Mouse (Mus musculus) macrophage (primary cell): ENCODE measurements around the gene Cpeb1. TPM values are rescaled to one million over a fixed set of nuclear protein-coding genes. Genes with fewer than 3 reads are reported as not detected.

Source experiments
- H3K27ac ChIP-seq: fragments of 350-480 bp; formaldehyde crosslinking; 2 replicates; pipeline ENCODE4 v1.9.0; 2021
- H3K36me3 ChIP-seq: fragments of 350-480 bp; formaldehyde crosslinking; 2 replicates; pipeline ENCODE4 v1.9.0; 2021; ENCODE audit errors: inconsistent target
- H3K4me3 ChIP-seq: fragments of 350-480 bp; formaldehyde crosslinking; 2 replicates; pipeline ENCODE4 v1.9.0; 2021; ENCODE audit errors: inconsistent target
- H3K79me2 ChIP-seq: fragments of 350-480 bp; formaldehyde crosslinking; 2 replicates; pipeline ENCODE4 v1.9.0; 2021; ENCODE audit errors: inconsistent target
- WGBS: methylation state at CpG from one replicate; pipeline ENCODE4 v1.1.7; 2026; ENCODE audit warnings: inconsistent platforms; ENCODE audit not compliant: missing documents; 5-methylcytosine and 5-hydroxymethylcytosine counted together
- polyA plus RNA-seq: library from polyadenylated mRNA; stranded (reverse); fragments of 250-400 nt; gene quantifications from 3 replicates; pipeline ENCODE4 v1.2.4, GENCODE M21; 2018; ENCODE audit warnings: inconsistent platforms

Gene Cpeb1
- polyA plus RNA-seq, 1 experiment from 2014 or later, result 11.7 TPM

- H3K79me2 ChIP-seq, result peaks cover 41% of the 10 kb centered on the region
- 63% methylated on average over 15 of the region's 15 CpGs for WGBS
- peaks cover 6% of the 10 kb centered on the region; the same call in 1 of the 2 replicates for H3K36me3 ChIP-seq
- peak overlapping the region; percentile 28 for H3K4me3 ChIP-seq
- peak overlapping the region; percentile 14; the same call in 1 of the 2 replicates for H3K27ac ChIP-seq
Measured at GRCm38 (mm10) chr7:81345447-81346170, 109.7 kb downstream of the Cpeb1 start.

GRCm38 (mm10) chr7:81344544-81345446 lies 110.5 kb downstream of the Cpeb1 start, which contains the start of gene Rps17:
Gene Rps17 (minus strand): TSS chr7:81345254.
- Histone ChIP-seq H3K27ac (peak within 1 kb of the TSS; percentile 53), H3K36me3 (peaks cover 15% of the 10 kb centered on the region; the same call in 1 of the 2 replicates), H3K4me3 (peak within 1 kb of the TSS; percentile 87), H3K79me2 (peaks cover 44% of the 10 kb centered on the region)
- under 1% methylated on average over 80 of the region's 85 CpGs for WGBS

- Histone ChIP-seq H3K27ac (peak overlapping the region; percentile 53; the same call in 1 of the 2 replicates), H3K4me3 (peak overlapping the region; percentile 87), H3K79me2 (peaks cover 44% of the 10 kb centered on the region), H3K36me3 (peaks cover 16% of the 10 kb centered on the region; the same call in 1 of the 2 replicates)
- WGBS, result 9% methylated on average over 10 of the region's 10 CpGs
Measured at GRCm38 (mm10) chr7:81343831-81344230, 111.4 kb downstream of the Cpeb1 start.

GRCm38 (mm10) chr7:81343316-81343715 lies 111.9 kb downstream of the Cpeb1 start:
- H3K27ac ChIP-seq, result no peak overlapping the region
- H3K4me3 ChIP-seq, result no peak overlapping the region; the same call in 1 of the 2 replicates
- peaks cover 44% of the 10 kb centered on the region for H3K79me2 ChIP-seq
- peaks cover 16% of the 10 kb centered on the region; the same call in 1 of the 2 replicates for H3K36me3 ChIP-seq
- 46% methylated on average over 8 of the region's 8 CpGs for WGBS

DNA sequence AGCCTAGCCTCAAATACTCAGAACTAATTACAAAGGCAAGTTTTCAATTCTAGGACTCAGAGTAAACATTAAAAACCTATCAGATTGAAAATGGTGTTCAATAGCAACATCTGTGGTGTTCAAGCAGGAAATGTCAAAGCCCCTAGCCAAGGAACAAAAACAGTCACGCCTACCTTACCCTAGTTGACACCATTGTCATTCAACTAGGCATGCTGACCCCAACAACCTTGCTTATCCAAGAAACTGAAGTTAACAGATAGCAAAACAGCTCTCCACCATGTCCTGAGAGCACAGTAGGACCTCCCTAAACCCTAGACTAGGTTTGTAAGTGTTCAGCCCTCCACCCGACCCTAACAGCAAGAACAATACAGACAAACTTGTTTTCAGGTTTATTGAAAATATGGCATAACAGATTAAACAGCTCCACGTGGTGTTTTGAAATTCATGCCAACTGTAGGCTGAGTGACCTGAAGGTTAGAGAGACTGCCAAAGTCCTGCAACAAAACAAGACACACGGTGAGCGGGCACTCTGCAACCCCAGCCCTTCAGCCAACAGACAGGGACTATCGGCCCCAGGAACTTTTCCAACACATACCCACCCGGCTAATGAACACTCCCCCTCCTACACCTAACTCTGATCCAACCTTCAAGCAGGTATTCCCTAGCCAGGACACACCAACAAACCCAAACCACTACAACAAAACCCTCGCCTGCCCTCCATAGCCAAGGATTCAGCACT lies 112.7 kb downstream of the Cpeb1 start:
- Histone ChIP-seq H3K27ac (no peak overlapping the region), H3K4me3 (no peak overlapping the region), H3K36me3 (peaks cover 16% of the 10 kb centered on the region; the same call in 1 of the 2 replicates), H3K79me2 (peaks cover 44% of the 10 kb centered on the region)
- 69% methylated on average over 8 of the region's 8 CpGs for WGBS

DNA sequence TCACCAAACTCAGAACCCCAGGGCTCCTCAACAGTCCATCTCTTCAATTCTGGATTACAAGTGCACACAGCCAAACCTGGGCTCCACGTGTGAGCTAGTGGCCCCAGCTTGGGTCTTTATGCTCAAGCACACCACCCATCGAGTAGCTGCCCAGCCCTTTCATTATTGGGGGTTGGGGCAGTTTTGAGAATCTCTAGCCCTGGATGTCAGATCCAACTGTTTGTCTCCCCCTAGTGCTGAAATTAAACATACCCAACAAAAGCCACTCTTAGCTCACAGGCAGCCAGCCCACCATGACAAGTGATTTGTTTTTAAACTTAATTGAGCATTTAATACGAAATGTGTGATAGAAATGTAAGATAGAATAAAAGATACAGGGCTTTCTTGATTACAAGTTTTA lies 113.7 kb downstream of the Cpeb1 start:
- Histone ChIP-seq H3K4me3 (no peak overlapping the region), H3K36me3 (peaks cover 16% of the 10 kb centered on the region; the same call in 1 of the 2 replicates), H3K27ac (no peak overlapping the region), H3K79me2 (peaks cover 44% of the 10 kb centered on the region)
- 46% methylated on average over 3 of the region's 3 CpGs for WGBS

GRCm38 (mm10) chr7:81339783-81340182 lies 115.5 kb downstream of the Cpeb1 start:
- H3K4me3 ChIP-seq, result no peak overlapping the region
- peaks cover 44% of the 10 kb centered on the region for H3K79me2 ChIP-seq
- no peak overlapping the region for H3K27ac ChIP-seq
- 86% methylated on average over 4 of the region's 4 CpGs for WGBS
- H3K36me3 ChIP-seq, result peaks cover 30% of the 10 kb centered on the region

DNA sequence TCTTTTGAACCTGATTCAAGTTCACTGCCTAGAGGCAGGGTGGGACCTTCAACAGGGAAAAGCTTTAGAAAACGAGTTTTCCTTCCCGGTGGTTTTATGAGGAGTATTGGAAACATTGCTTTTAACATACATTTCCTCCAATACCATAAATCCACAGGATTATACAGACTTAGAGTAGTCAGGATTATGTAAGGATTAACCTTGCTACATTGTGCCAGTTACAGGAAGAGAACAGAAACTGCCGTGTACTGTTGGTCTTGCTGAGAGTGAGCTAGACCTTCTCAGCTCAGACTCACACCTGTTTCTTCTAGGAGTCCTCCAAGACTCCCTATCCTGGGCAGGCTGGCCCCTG lies 116.8 kb downstream of the Cpeb1 start:
- Histone ChIP-seq H3K79me2 (peaks cover 31% of the 10 kb centered on the region), H3K4me3 (no peak overlapping the region), H3K27ac (no peak overlapping the region), H3K36me3 (peaks cover 30% of the 10 kb centered on the region)
- WGBS, result 85% methylated on average over 3 of the region's 3 CpGs

DNA sequence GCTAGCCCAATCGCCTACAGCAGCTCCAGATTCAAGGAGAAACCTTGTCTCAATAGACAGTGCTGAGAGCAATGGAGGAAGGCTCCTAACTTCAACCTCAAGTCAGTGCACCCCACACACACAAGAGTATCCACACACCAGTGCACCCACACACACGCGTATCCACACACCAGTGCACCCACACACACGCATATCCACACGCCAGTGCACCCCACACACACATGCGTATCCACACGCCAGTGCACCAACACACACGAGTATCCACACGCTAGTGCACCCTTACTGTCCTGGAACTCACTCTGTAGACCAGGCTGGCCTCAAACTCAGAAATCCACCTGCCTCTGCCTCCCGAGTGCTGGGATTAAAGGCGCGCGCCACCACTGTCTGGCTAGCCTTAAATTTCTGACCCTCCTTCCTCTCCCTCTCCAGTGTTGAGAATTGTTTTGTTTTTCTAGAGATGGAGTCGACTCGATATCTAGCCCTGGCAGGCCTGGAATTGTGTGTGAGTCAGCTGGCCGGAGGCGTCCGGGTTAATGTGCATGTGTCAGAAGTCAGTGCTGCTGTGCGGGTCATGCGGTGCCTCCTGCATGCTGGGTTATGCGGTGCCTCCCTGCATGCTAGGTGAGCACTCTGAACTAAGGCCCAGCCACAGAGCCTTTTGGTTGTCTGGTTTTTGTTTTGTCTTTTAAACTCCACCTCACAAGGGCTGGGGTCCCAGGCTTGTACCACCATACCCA lies 117.3 kb downstream of the Cpeb1 start:
- H3K36me3 ChIP-seq, result peaks cover 30% of the 10 kb centered on the region
- whole genome bisulfite sequencing, result 93% methylated on average over 18 of the region's 21 CpGs
- peaks cover 26% of the 10 kb centered on the region for H3K79me2 ChIP-seq
- H3K27ac ChIP-seq, result no peak overlapping the region
- no peak overlapping the region for H3K4me3 ChIP-seq

- 60% methylated on average over 7 of the region's 8 CpGs for WGBS
- Histone ChIP-seq H3K79me2 (peaks cover 10% of the 10 kb centered on the region), H3K36me3 (peaks cover 37% of the 10 kb centered on the region), H3K27ac (no peak overlapping the region), H3K4me3 (no peak overlapping the region)
Measured at GRCm38 (mm10) chr7:81336432-81336786, 118.9 kb downstream of the Cpeb1 start.

DNA sequence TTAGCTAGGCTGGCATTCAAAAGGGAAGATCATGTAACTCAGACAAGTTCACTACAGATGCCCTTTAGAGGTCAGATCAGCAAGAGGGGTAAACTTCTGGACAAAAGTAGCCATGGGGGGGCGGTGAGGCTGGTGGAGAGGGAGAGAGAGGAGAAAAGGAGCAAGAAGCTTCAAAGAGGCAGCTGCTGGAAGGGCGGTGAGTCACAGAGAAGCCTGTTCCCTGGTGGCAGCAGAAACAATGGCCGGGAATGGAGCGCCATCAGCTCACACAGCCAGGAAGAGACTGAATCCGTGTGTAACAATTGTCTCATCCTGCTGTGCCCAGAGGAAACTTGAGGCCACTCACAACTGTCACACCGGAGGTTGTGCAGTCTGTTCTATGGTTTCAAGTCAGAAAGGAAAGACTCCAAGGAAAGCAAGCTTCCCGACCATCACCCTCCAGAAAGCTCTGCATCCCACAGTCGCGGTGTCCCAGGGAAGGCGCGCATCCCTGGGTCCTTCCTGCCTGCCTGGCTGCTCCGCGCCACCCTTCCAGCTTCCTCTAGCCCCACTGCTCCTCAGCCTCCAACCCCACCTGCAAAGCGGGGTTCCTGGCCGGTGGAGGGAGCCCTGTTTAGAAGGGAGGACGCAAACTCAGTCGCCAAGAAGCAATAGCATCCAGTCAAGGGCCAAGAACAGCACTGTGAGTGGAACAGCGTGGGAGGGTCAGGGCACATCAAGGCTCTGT lies 119.4 kb downstream of the Cpeb1 start:
- WGBS, result 94% methylated on average over 16 of the region's 18 CpGs
- Histone ChIP-seq H3K79me2 (0 out of 2 replicates have a peak, but pooled peaks cover 5% of the 10 kb centered on the region), H3K27ac (no peak overlapping the region), H3K36me3 (peaks cover 31% of the 10 kb centered on the region), H3K4me3 (no peak overlapping the region)

DNA sequence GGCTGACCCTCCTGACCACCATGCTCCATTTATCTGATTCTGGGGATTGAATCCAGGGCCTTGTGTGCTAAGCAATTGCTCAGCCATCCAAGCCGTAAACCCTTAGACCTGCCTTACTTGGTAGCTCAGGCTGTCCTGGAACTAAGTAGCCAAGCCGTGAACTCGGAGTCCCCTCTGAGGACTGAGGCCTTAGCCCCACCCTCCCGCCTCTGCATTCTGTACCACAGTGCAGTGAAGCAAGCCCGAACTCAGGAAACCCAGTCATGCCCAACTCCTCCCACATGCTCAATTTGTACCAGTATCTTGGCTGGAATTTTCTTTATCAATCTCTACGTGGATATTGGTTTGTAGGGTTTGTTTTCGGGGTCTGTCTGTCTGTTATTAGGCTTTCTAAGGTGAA lies 123.4 kb downstream of the Cpeb1 start:
- peaks cover 33% of the 10 kb centered on the region for H3K36me3 ChIP-seq
- no peak overlapping the region for H3K4me3 ChIP-seq
- no peaks in the 10 kb centered on the region for H3K79me2 ChIP-seq
- 86% methylated on average over 7 of the region's 7 CpGs for WGBS
- H3K27ac ChIP-seq, result no peak overlapping the region

DNA sequence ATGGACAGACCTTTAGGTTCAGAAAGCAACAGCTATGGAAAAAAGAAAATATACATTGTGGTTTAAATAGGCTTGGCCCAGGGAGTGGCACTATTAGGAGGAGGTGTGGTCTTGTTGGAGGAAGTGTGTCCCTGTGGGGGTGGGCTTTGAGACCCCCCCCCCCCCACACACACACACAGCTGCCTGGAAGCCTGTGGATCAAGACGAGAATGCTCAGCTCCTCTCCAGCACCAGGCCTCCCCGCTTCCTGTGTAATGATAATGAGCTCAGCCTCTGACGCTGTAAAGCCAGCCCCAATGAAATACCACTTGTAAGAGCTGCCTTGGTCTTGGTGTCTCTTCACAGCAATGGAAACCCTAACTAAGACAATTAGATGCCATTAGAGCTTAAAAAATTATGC lies 124.5 kb downstream of the Cpeb1 start:
- H3K36me3 ChIP-seq, result peaks cover 28% of the 10 kb centered on the region
- no peaks in the 10 kb centered on the region for H3K79me2 ChIP-seq
- H3K4me3 ChIP-seq, result no peak overlapping the region
- 95% methylated on average over 2 of the region's 3 CpGs for WGBS
- H3K27ac ChIP-seq, result no peak overlapping the region
